7 mouse cellular contexts compared by ENCODE assay signal in genomic region chr11:87725964-87726562, GRCm38 (mm10). TPM values are rescaled to one million over a fixed set of nuclear protein-coding genes. Genes with fewer than 3 reads are reported as not detected.
DNase-seq lines count a peak whose midpoint lies in the region; ATAC-seq and TF ChIP-seq lines count a peak whose summit lies in the region.

No protein-coding gene starts in this region.

- peaks cover 19% of the 10 kb centered on the region for H3K4me1 ChIP-seq in forebrain, embryonic 12.5 days
- peaks cover 57 to 63% of the 10 kb centered on the region in 2 experiments for H3K4me1 ChIP-seq in liver, embryonic 14.5 days (replicated peaks; ENCODE audit: control insufficient read depth in 2 of 2, insufficient read depth in 2 of 2, low read length in 1 of 2)

- peak overlapping the region; percentile 15; the same call in 1 of the 2 replicates for H3K4me2 ChIP-seq in forebrain, embryonic 12.5 days
- H3K4me2 ChIP-seq in liver, embryonic 14.5 days (ENCODE audit: low read depth): peak overlapping the region; percentile 89

- TF ChIP-seq CTCF in liver, embryonic 14.5 days (IDR thresholded peaks at IDR 0.05; ENCODE audit: low read depth): no peak
- TF ChIP-seq CTCF in left cerebral cortex, adult 2 months (IDR thresholded peaks at IDR 0.05): no peak

- ATAC-seq in forebrain, embryonic 12.5 days (ENCODE audit: low FRiP score): no peak
- peak; percentile 94 for ATAC-seq in liver, embryonic 14.5 days (ENCODE audit: insufficient read depth)
- no peak for ATAC-seq in monocyte, adult 5-6 weeks (replicated peaks; ENCODE audit: insufficient number of reproducible peaks, low FRiP score, low TSS enrichment, poor library complexity, severe bottlenecking)

- H3K36me3 ChIP-seq in forebrain, embryonic 12.5 days (replicated peaks): no peaks in the 10 kb centered on the region
- no peaks in the 10 kb centered on the region; the same call in 1 of the 2 replicates for H3K36me3 ChIP-seq in liver, embryonic 14.5 days (replicated peaks; ENCODE audit: control insufficient read depth, insufficient read depth, low read depth)

- DNase-seq in urinary bladder, postnatal 36 days (ENCODE audit: low spot score in 2 of 2): peak; percentile 9 to 21
- no peak for DNase-seq in urinary bladder, postnatal 25 days (ENCODE audit: low spot score)
- DNase-seq in liver, embryonic 14.5 days (ENCODE audit: low read depth in 3 of 3, low spot score in 3 of 3): peak; percentile 90 to 93 (median 91)
- peak; percentile 79 to 83 for DNase-seq in thymus, postnatal 10 days (ENCODE audit: low spot score in 2 of 2)
- DNase-seq in left cerebral cortex, adult 2 months (ENCODE audit: extremely low spot score in 1 of 2, low spot score in 2 of 2): no peak

- no peaks in the 10 kb centered on the region for H3K9me3 ChIP-seq in forebrain, embryonic 12.5 days
- H3K9me3 ChIP-seq in liver, embryonic 14.5 days (ENCODE audit: control insufficient read depth, low read length): no peaks in the 10 kb centered on the region

- H3K4me3 ChIP-seq in forebrain, embryonic 12.5 days (replicated peaks): no peak overlapping the region
- H3K4me3 ChIP-seq in liver, embryonic 14.5 days (ENCODE audit: insufficient read depth in 1 of 2, low read depth in 2 of 2, low read length in 2 of 2): peak overlapping the region; percentile 40 to 45
- no peak overlapping the region for H3K4me3 ChIP-seq in left cerebral cortex, adult 2 months

- peak overlapping the region; percentile 68 for H3K27ac ChIP-seq in forebrain, embryonic 12.5 days
- peak overlapping the region; percentile 99 for H3K27ac ChIP-seq in liver, embryonic 14.5 days
- no peak overlapping the region for H3K27ac ChIP-seq in left cerebral cortex, adult 2 months

- intact Hi-C loops in left cerebral cortex, adult 2 months (cut with DNase I): no loop called here

- TF ChIP-seq EP300 in liver, embryonic 14.5 days (IDR thresholded peaks at IDR 0.05; ENCODE audit: low read depth): peak; percentile 99

- peaks cover 7% of the 10 kb centered on the region; the same call in 1 of the 2 replicates for H3K27me3 ChIP-seq in forebrain, embryonic 12.5 days
- no peaks in the 10 kb centered on the region for H3K27me3 ChIP-seq in liver, embryonic 14.5 days (ENCODE audit: control insufficient read depth, insufficient read depth, low read length)

- WGBS in forebrain, embryonic 12.5 days: 28% methylated on average over 6 of the region's 6 CpGs
- 9% methylated on average over 6 of the region's 6 CpGs for WGBS in liver, embryonic 14.5 days (ENCODE audit: insufficient replicate concordance)

- H3K9ac ChIP-seq in forebrain, embryonic 12.5 days: 0 out of 2 replicates have a peak overlapping the region, but pooled peaks have one; percentile 38
- H3K9ac ChIP-seq in liver, embryonic 14.5 days (replicated peaks): peak overlapping the region; percentile 94

RNA-seq across cellular contexts. Expression of gene Supt4a, which starts 11.3 kb away (rescaled TPM):
- 118 and 137 TPM in 2 replicates for polyA plus RNA-seq in forebrain, embryonic 12.5 days (2016; fragmentation: Nextera tagmentation; extraction: Ambion mirVana)
- polyA plus RNA-seq in liver, embryonic 14.5 days (2012; rRNA removed): 111 TPM in 2 replicates
- polyA plus RNA-seq in liver, embryonic 14.5 days (2014; fragmentation: Nextera tagmentation; extraction: Ambion mirVana): 211 and 214 TPM in 2 replicates
- 10 to 100 TPM; 66.3 to 82.3 TPM for total RNA-seq in left cerebral cortex, adult 2 months (2021)
- total RNA-seq in monocyte, adult 5-6 weeks (2017): 123 to 169 TPM (median 136 TPM) in 3 replicates

RNA-seq across cellular contexts. Expression of gene Tspoap1, which starts 34.3 kb away (rescaled TPM):
- polyA plus RNA-seq in forebrain, embryonic 12.5 days (2016; fragmentation: Nextera tagmentation; extraction: Ambion mirVana): 33.0 and 35.1 TPM in 2 replicates
- 5.4 and 5.5 TPM in 2 replicates for polyA plus RNA-seq in liver, embryonic 14.5 days (2012; rRNA removed)
- 1.1 and 2.4 TPM in 2 replicates for polyA plus RNA-seq in liver, embryonic 14.5 days (2014; fragmentation: Nextera tagmentation; extraction: Ambion mirVana)
- 100 to 1,000 TPM; 190 to 202 TPM for total RNA-seq in left cerebral cortex, adult 2 months (2021)
- 4.3 to 7.3 TPM (median 5.4 TPM) in 3 replicates for total RNA-seq in monocyte, adult 5-6 weeks (2017)

Comparison
In these comparisons a context has a peak if more than half of its experiments do, and no peak if none do; other contexts are left out.
1. DNase-seq: peak in urinary bladder, postnatal 36 days (2 of 2), liver, embryonic 14.5 days (3 of 3) and thymus, postnatal 10 days (2 of 2); none in urinary bladder, postnatal 25 days (single experiment) and left cerebral cortex, adult 2 months (0 of 2).
2. H3K4me3 ChIP-seq: peak in liver, embryonic 14.5 days (2 of 2); none in forebrain, embryonic 12.5 days (single experiment) and left cerebral cortex, adult 2 months (single experiment).
3. RNA of gene Tspoap1, which starts 34.3 kb away (total RNA-seq): 190 to 202 TPM in left cerebral cortex, adult 2 months; 4.3 to 7.3 TPM in monocyte, adult 5-6 weeks; every median in the first group is over 10 times any median in the second.